Mouse (Mus musculus): ENCODE measurements around the gene Sox9. TPM values are rescaled to one million over a fixed set of nuclear protein-coding genes. Genes with fewer than 3 reads are reported as not detected.

Gene Sox9
- polyA plus RNA-seq, 1 experiment from 2014 or later: 25.5 TPM

GRCm38 (mm10) chr11:112780394-112780920, 1.6 kb upstream of the Sox9 start:
- Histone ChIP-seq H3K9me3 (ENCODE audit: control insufficient read depth, low read length) (no peaks in the 10 kb centered on the region), H3K27me3 (replicated peaks; ENCODE audit: control insufficient read depth, insufficient read depth, low read length) (peaks cover 7% of the 10 kb centered on the region; the same call in 1 of the 2 replicates), H3K4me2 (ENCODE audit: low read depth, low read length) (peak overlapping the region; percentile 62), H3K4me1 (ENCODE audit: control insufficient read depth, insufficient read depth, low read length) (peaks cover 17% of the 10 kb centered on the region), H3K4me3 (ENCODE audit: low read length) (peak overlapping the region; percentile 61; the same call in 1 of the 2 replicates), H3K9ac (ENCODE audit: low read depth, low read length) (no peak overlapping the region), H3K27ac (ENCODE audit: low read length) (no peak overlapping the region), H3K36me3 (ENCODE audit: control insufficient read depth, insufficient read depth, low read length) (no peaks in the 10 kb centered on the region)
- ATAC-seq: no peak
- 14% methylated on average over 19 of the region's 19 CpGs for WGBS

GRCm38 (mm10) chr11:112781035-112781911, 751 bp upstream of the Sox9 start:
- Histone ChIP-seq H3K4me2 (ENCODE audit: low read depth, low read length) (peak overlapping the region; percentile 62), H3K4me3 (ENCODE audit: low read length) (peak overlapping the region; percentile 61), H3K9me3 (ENCODE audit: control insufficient read depth, low read length) (no peaks in the 10 kb centered on the region), H3K27ac (ENCODE audit: low read length) (peak overlapping the region; percentile 86), H3K9ac (ENCODE audit: low read depth, low read length) (peak overlapping the region; percentile 68), H3K27me3 (replicated peaks; ENCODE audit: control insufficient read depth, insufficient read depth, low read length) (peaks cover 7% of the 10 kb centered on the region; the same call in 1 of the 2 replicates), H3K4me1 (ENCODE audit: control insufficient read depth, insufficient read depth, low read length) (peaks cover 17% of the 10 kb centered on the region), H3K36me3 (ENCODE audit: control insufficient read depth, insufficient read depth, low read length) (no peaks in the 10 kb centered on the region)
- peak; percentile 30 for ATAC-seq
- 2% methylated on average over 49 of the region's 49 CpGs for WGBS

GRCm38 (mm10) chr11:112782357-112783121, 515 bp downstream of the Sox9 start:
- Histone ChIP-seq H3K9ac (ENCODE audit: low read depth, low read length) (peak overlapping the region; percentile 68), H3K9me3 (ENCODE audit: control insufficient read depth, low read length) (no peaks in the 10 kb centered on the region), H3K27ac (ENCODE audit: low read length) (peak overlapping the region; percentile 86), H3K4me2 (ENCODE audit: low read depth, low read length) (peak overlapping the region; percentile 62), H3K36me3 (ENCODE audit: control insufficient read depth, insufficient read depth, low read length) (no peaks in the 10 kb centered on the region), H3K4me3 (ENCODE audit: low read length) (peak overlapping the region; percentile 61), H3K4me1 (ENCODE audit: control insufficient read depth, insufficient read depth, low read length) (peaks cover 17% of the 10 kb centered on the region), H3K27me3 (replicated peaks; ENCODE audit: control insufficient read depth, insufficient read depth, low read length) (peaks cover 7% of the 10 kb centered on the region; the same call in 1 of the 2 replicates)
- ATAC-seq: peak; percentile 50
- WGBS: under 1% methylated on average over 74 of the region's 75 CpGs

- H3K36me3 ChIP-seq (ENCODE audit: control insufficient read depth, insufficient read depth, low read length): no peaks in the 10 kb centered on the region
- peaks cover 7% of the 10 kb centered on the region; the same call in 1 of the 2 replicates for H3K27me3 ChIP-seq (replicated peaks; ENCODE audit: control insufficient read depth, insufficient read depth, low read length)
- peak overlapping the region; percentile 68 for H3K9ac ChIP-seq (ENCODE audit: low read depth, low read length)
- peaks cover 20% of the 10 kb centered on the region for H3K4me1 ChIP-seq (ENCODE audit: control insufficient read depth, insufficient read depth, low read length)
- peak overlapping the region; percentile 86 for H3K27ac ChIP-seq (ENCODE audit: low read length)
- peak overlapping the region; percentile 61 for H3K4me3 ChIP-seq (ENCODE audit: low read length)
- H3K9me3 ChIP-seq (ENCODE audit: control insufficient read depth, low read length): no peaks in the 10 kb centered on the region
- peak; percentile 9 for ATAC-seq
- H3K4me2 ChIP-seq (ENCODE audit: low read depth, low read length): peak overlapping the region; percentile 62
- under 1% methylated on average over 42 of the region's 42 CpGs for whole genome bisulfite sequencing
Observed at GRCm38 (mm10) chr11:112783401-112784346, 1.6 kb downstream of the Sox9 start.

GRCm38 (mm10) chr11:112784347-112784902, 2.4 kb downstream of the Sox9 start:
- Histone ChIP-seq H3K27me3 (replicated peaks; ENCODE audit: control insufficient read depth, insufficient read depth, low read length) (peaks cover 7% of the 10 kb centered on the region; the same call in 1 of the 2 replicates), H3K9me3 (ENCODE audit: control insufficient read depth, low read length) (no peaks in the 10 kb centered on the region), H3K4me2 (ENCODE audit: low read depth, low read length) (peak overlapping the region; percentile 62), H3K9ac (ENCODE audit: low read depth, low read length) (peak overlapping the region; percentile 68), H3K27ac (ENCODE audit: low read length) (peak overlapping the region; percentile 57), H3K4me1 (ENCODE audit: control insufficient read depth, insufficient read depth, low read length) (peaks cover 20% of the 10 kb centered on the region), H3K36me3 (ENCODE audit: control insufficient read depth, insufficient read depth, low read length) (no peaks in the 10 kb centered on the region), H3K4me3 (ENCODE audit: low read length) (peak overlapping the region; percentile 61)
- 3% methylated on average over 30 of the region's 30 CpGs for WGBS
- peak; percentile 72 for ATAC-seq

GRCm38 (mm10) chr11:112784903-112785381, 2.9 kb downstream of the Sox9 start:
- Histone ChIP-seq H3K4me1 (ENCODE audit: control insufficient read depth, insufficient read depth, low read length) (peaks cover 20% of the 10 kb centered on the region), H3K9ac (ENCODE audit: low read depth, low read length) (peak overlapping the region; percentile 68), H3K4me3 (ENCODE audit: low read length) (peak overlapping the region; percentile 61), H3K9me3 (ENCODE audit: control insufficient read depth, low read length) (no peaks in the 10 kb centered on the region), H3K4me2 (ENCODE audit: low read depth, low read length) (peak overlapping the region; percentile 62), H3K27me3 (replicated peaks; ENCODE audit: control insufficient read depth, insufficient read depth, low read length) (peaks cover 7% of the 10 kb centered on the region; the same call in 1 of the 2 replicates), H3K27ac (ENCODE audit: low read length) (peak overlapping the region; percentile 57), H3K36me3 (ENCODE audit: control insufficient read depth, insufficient read depth, low read length) (no peaks in the 10 kb centered on the region)
- 5% methylated on average over 34 of the region's 34 CpGs for WGBS
- 0 out of 2 replicates have a peak, but pooled peaks have one; percentile 4 for ATAC-seq

- Histone ChIP-seq H3K4me2 (ENCODE audit: low read depth, low read length) (peak overlapping the region; percentile 62), H3K9me3 (ENCODE audit: control insufficient read depth, low read length) (no peaks in the 10 kb centered on the region), H3K9ac (ENCODE audit: low read depth, low read length) (peak overlapping the region; percentile 36; the same call in 1 of the 2 replicates), H3K27me3 (replicated peaks; ENCODE audit: control insufficient read depth, insufficient read depth, low read length) (peaks cover 7% of the 10 kb centered on the region; the same call in 1 of the 2 replicates), H3K36me3 (ENCODE audit: control insufficient read depth, insufficient read depth, low read length) (no peaks in the 10 kb centered on the region), H3K4me3 (ENCODE audit: low read length) (peak overlapping the region; percentile 61), H3K4me1 (ENCODE audit: control insufficient read depth, insufficient read depth, low read length) (peaks cover 20% of the 10 kb centered on the region), H3K27ac (ENCODE audit: low read length) (no peak overlapping the region; the same call in 1 of the 2 replicates)
- ATAC-seq: no peak
- WGBS: 36% methylated on average over 8 of the region's 8 CpGs
Observed at GRCm38 (mm10) chr11:112785581-112785980, 3.6 kb downstream of the Sox9 start.

- Histone ChIP-seq H3K9me3 (ENCODE audit: control insufficient read depth, low read length) (no peaks in the 10 kb centered on the region), H3K4me1 (ENCODE audit: control insufficient read depth, insufficient read depth, low read length) (peaks cover 13% of the 10 kb centered on the region), H3K4me3 (ENCODE audit: low read length) (no peak overlapping the region), H3K27ac (ENCODE audit: low read length) (no peak overlapping the region), H3K36me3 (ENCODE audit: control insufficient read depth, insufficient read depth, low read length) (no peaks in the 10 kb centered on the region), H3K27me3 (replicated peaks; ENCODE audit: control insufficient read depth, insufficient read depth, low read length) (peaks cover 7% of the 10 kb centered on the region; the same call in 1 of the 2 replicates), H3K9ac (ENCODE audit: low read depth, low read length) (no peak overlapping the region), H3K4me2 (ENCODE audit: low read depth, low read length) (peak overlapping the region; percentile 32)
- ATAC-seq: no peak
- 46% methylated on average over 4 of the region's 4 CpGs for WGBS
Observed at GRCm38 (mm10) chr11:112786427-112786826, 4.4 kb downstream of the Sox9 start.
